Comparison of ENCODE assay signal across 24 mouse cellular contexts in the genomic region with DNA sequence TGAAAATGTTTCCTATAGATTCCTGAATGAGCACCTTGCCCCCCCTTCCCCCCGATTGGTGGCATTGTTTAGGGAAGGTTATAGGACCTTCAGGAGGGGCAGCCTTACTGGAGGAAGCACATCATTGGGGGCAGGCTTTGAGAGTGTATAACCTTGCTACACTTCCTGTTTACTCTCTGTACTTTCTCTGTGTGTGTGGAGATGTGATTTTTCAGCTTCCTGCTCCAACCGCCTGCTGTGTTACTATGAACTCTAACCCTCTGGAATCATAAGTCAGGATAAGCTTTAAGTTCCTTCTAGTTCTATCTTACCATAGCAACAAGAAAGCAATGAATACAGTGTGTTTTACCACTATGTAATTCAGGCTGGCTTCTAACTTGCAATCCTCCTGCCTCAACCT. TPM values are rescaled to one million over a fixed set of nuclear protein-coding genes. Genes with fewer than 3 reads are reported as not detected.
DNase-seq lines count a peak whose midpoint lies in the region; TF ChIP-seq lines count a peak whose summit lies in the region.
"Had no signal": no experiment of that assay in that cellular context is flagged by ENCODE, and none has a peak within 500 bp of the region (broad histone marks: within the 10 kb centered on the region; RNA-seq: fewer than 3 reads in every experiment).

No protein-coding gene starts in this region.

- no peak overlapping the region for H3K27ac ChIP-seq in CH12.LX (ENCODE audit: insufficient read depth, low read depth)
- H3K27ac ChIP-seq: embryonic facial prominence, embryonic 12.5 days; embryonic facial prominence, embryonic 15.5 days; gastrocnemius, adult 2 months; heart, embryonic 13.5 days; hindbrain, embryonic 14.5 days; hindbrain, postnatal 0 days had no signal

- no peak overlapping the region for H3K9ac ChIP-seq in CH12.LX (ENCODE audit: insufficient read depth, low read depth)
- H3K9ac ChIP-seq: embryonic facial prominence, embryonic 12.5 days; embryonic facial prominence, embryonic 15.5 days; forebrain, postnatal 0 days; heart, embryonic 13.5 days; hindbrain, embryonic 14.5 days had no signal

- dilution Hi-C loops in CH12.LX (cut with MboI; ENCODE audit: extremely low pct_ligation_motif_present, extremely low pct_unique_long_range_greater_than_20kb, low sequenced_read_pairs) = no loop called here

- TF ChIP-seq RAD21 in CH12.LX (IDR thresholded peaks at IDR 0.05; ENCODE audit: low read depth, low read length) = no peak

- no peak for TF ChIP-seq POLR2A in CH12.LX (IDR thresholded peaks at IDR 0.05; ENCODE audit: low read depth, low read length)

- no peaks in the 10 kb centered on the region for H3K4me1 ChIP-seq in CH12.LX (ENCODE audit: control insufficient read depth in 1 of 2, insufficient read depth in 2 of 2)
- H3K4me1 ChIP-seq: embryonic facial prominence, embryonic 12.5 days; embryonic facial prominence, embryonic 15.5 days; heart, embryonic 13.5 days had no signal

- peaks cover 3% of the 10 kb centered on the region for H3K9me3 ChIP-seq in CH12.LX (replicated peaks; ENCODE audit: low read length)
- H3K9me3 ChIP-seq: embryonic facial prominence, embryonic 12.5 days; embryonic facial prominence, embryonic 15.5 days; heart, embryonic 13.5 days had no signal

- no peak overlapping the region for H3K4me3 ChIP-seq in CH12.LX (replicated peaks in 1 of 3; ENCODE audit: low read depth in 2 of 3, low read length in 2 of 3, poor library complexity in 1 of 3)
- H3K4me3 ChIP-seq: embryonic facial prominence, embryonic 12.5 days; embryonic facial prominence, embryonic 15.5 days; gastrocnemius, adult 2 months; heart, embryonic 13.5 days had no signal

- no peak overlapping the region for H3K4me2 ChIP-seq in CH12.LX (ENCODE audit: insufficient read depth, low read depth, poor library complexity, severe bottlenecking)
- H3K4me2 ChIP-seq: embryonic facial prominence, embryonic 12.5 days; embryonic facial prominence, embryonic 15.5 days; heart, embryonic 13.5 days; hindbrain, embryonic 14.5 days had no signal

- DNase-seq in 416B (ENCODE audit: low read depth) = peak; percentile 55
- no peak for DNase-seq in CH12.LX (ENCODE audit: extremely low read depth)
- peak; percentile 57 for DNase-seq in R1 (ENCODE audit: low read depth, low spot score)
- DNase-seq in induced T-regulatory cell, adult 2 months (ENCODE audit: low read depth) = peak; percentile 14
- no peak for DNase-seq in spleen, postnatal 36 days (ENCODE audit: low spot score in 2 of 2)
- no peak for DNase-seq in urinary bladder, postnatal 4 days (ENCODE audit: low spot score in 2 of 2)
- DNase-seq in adrenal gland, adult 8-10 months = no peak
- DNase-seq: adrenal gland, postnatal 10 days; adrenal gland, postnatal 36 days; cerebellum, adult 18-20 months; cerebellum, adult 9-10 months; cerebellum, postnatal 14 days; forebrain, postnatal 0 days; gastrocnemius, adult 2 months; gastrocnemius, postnatal 14 days; heart, adult 18-20 months; heart, postnatal 14 days; heart, postnatal 4 days; kidney, adult 2 months had no signal

- no peaks in the 10 kb centered on the region for H3K36me3 ChIP-seq in CH12.LX (replicated peaks in 1 of 2; ENCODE audit: control insufficient read depth in 1 of 2, insufficient read depth in 1 of 2, low read length in 1 of 2)
- H3K36me3 ChIP-seq: embryonic facial prominence, embryonic 12.5 days; embryonic facial prominence, embryonic 15.5 days; heart, embryonic 13.5 days had no signal

- TF ChIP-seq CTCF in CH12.LX (conservative IDR thresholded peaks at IDR 0.05 in 1 of 2, IDR thresholded peaks at IDR 0.05 in 1 of 2; ENCODE audit: low read depth in 2 of 2, low read length in 2 of 2) = no peak

- H3K27me3 ChIP-seq in CH12.LX (replicated peaks) = no peaks in the 10 kb centered on the region
- H3K27me3 ChIP-seq: embryonic facial prominence, embryonic 12.5 days; embryonic facial prominence, embryonic 15.5 days; heart, embryonic 13.5 days had no signal

- no peak for TF ChIP-seq EP300 in CH12.LX (IDR thresholded peaks at IDR 0.05; ENCODE audit: low read length)

- H3K79me2 ChIP-seq in CH12.LX (replicated peaks; ENCODE audit: control insufficient read depth, extremely low read depth, insufficient read depth, poor library complexity, severe bottlenecking) = no peaks in the 10 kb centered on the region

- in situ Hi-C loops in CH12.LX (cut with MboI; ENCODE audit: low pct_ligation_motif_present, low pct_unique_long_range_greater_than_20kb, low sequenced_read_pairs) = loop anchor here (25.0 kb wide), 1 partner anchor 766 kb away; a partner anchor contains a TSS

TF ChIP-seq in CH12.LX, 34 proteins besides CTCF, POLR2A, EP300 and RAD21:
- 0 out of 2 replicates have a peak, but pooled peaks have one; percentile 37 for TF ChIP-seq HCFC1 (IDR thresholded peaks at IDR 0.05; ENCODE audit: low read depth, low read length)
- TF ChIP-seq E2F4 (IDR thresholded peaks at IDR 0.05; ENCODE audit: insufficient replicate concordance, low read depth, low read length) = no peak
- no peak for TF ChIP-seq RCOR1 (conservative IDR thresholded peaks at IDR 0.05; ENCODE audit: low read depth, low read length)
- TF ChIP-seq ZMIZ1 (IDR thresholded peaks at IDR 0.05; ENCODE audit: low read depth, low read length) = no peak
- no peak for TF ChIP-seq ZNF384 (IDR thresholded peaks at IDR 0.05; ENCODE audit: low read depth, low read length)

RNA-seq across cellular contexts. Expression of a gene that starts 28.1 kb away (rescaled TPM):
- total RNA-seq in CH12.LX (2012; rRNA removed) (45.2 and 53.7 TPM in 2 replicates), CH12.LX (2014; rRNA removed) (80.7 and 90.0 TPM in 2 replicates)
- polyA plus RNA-seq in CH12.LX (2012; ENCODE audit: insufficient read length, low read depth) = 193 and 203 TPM in 2 replicates
- 100 to 1,000 TPM; 109 to 126 (median 119) TPM for total RNA-seq in adrenal gland, adult 8-10 months (2022)

Comparison
In these comparisons a context has a peak if more than half of its experiments do, and no peak if none do; other contexts are left out.
1. DNase-seq: peak in 416B (single experiment), R1 (single experiment) and induced T-regulatory cell, adult 2 months (single experiment); none in CH12.LX (single experiment), spleen, postnatal 36 days (0 of 2), urinary bladder, postnatal 4 days (0 of 2) and adrenal gland, adult 8-10 months (single experiment).